Mouse (Mus musculus) G1E-ER4 (cell line): ENCODE results near the gene Syt3. TPM values are rescaled to one million over a fixed set of nuclear protein-coding genes. Genes with fewer than 3 reads are reported as not detected.

Source experiments
- GATA1 ChIP-seq: IDR thresholded peaks from one replicate; pipeline ENCODE4 v1.8.0; 2012; ENCODE audit warnings: low read length, inconsistent platforms
- polyA plus RNA-seq: library from polyadenylated mRNA; stranded (reverse); fragments of >175 nt; gene quantifications from 2 replicates; pipeline ENCODE4 v1.2.3, GENCODE M21; 2012

The Syt3 gene
- not detected in 2 replicates for polyA plus RNA-seq

DNA sequence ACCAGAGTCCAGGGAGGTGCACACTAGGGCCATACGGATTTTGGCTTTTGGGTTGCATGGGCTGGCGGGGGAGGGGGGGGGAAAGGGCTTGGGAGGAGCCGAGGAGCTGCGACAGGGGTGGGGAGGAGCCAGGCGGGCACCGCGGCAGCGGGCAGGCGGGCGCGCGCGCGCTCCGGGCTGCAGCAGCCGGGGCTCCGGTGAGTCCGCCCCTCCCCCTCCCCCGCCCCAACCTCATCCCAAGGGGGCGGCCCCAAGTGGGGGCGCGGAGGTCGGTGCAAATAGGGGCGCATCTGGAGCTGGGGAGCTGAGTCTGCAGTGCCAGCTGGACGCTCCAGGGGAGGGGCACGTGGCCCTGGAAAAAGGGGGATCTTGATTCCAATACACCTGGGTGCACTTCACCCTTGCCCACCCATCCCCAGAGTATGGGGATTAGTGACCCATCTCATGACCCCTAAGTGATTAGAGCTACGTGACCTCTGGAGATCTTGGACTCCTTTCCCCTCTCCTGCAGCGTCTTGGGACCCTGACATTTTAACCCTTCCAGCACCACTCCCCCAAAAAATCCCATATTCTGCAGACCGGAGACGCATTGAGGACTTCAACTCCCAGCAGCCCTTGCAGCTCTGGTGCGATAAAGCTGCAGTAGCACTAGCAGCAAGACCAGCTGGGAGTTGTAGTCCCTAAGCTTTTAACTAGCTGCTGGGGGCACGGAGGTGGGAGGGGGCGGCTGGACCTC, at the start of gene Syt3:
Gene Syt3 (plus strand): TSS at position 123 of the 736 bp plus-strand sequence.
- no peak for TF ChIP-seq GATA1

DNA sequence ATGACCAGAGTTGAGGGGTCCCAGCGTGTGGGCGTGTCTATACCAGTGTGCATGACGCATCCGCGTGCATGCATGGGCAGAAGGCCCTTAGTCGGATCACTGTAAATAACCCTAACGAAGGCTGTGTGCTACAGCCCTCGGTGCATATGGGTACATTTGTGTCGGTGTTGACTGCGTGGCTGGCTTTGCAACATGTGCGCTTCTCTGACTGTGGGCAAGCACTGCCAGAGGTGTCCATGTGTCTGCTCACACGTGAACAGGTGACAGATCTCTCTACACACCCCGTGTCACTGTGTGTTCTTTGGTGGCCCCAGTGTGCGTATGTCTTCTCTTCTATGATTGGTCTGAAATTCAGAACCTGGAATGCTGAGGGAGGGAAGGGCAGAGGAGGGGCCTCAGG, 49.8 kb upstream of the Syt3 start:
- TF ChIP-seq GATA1, result no peak

DNA sequence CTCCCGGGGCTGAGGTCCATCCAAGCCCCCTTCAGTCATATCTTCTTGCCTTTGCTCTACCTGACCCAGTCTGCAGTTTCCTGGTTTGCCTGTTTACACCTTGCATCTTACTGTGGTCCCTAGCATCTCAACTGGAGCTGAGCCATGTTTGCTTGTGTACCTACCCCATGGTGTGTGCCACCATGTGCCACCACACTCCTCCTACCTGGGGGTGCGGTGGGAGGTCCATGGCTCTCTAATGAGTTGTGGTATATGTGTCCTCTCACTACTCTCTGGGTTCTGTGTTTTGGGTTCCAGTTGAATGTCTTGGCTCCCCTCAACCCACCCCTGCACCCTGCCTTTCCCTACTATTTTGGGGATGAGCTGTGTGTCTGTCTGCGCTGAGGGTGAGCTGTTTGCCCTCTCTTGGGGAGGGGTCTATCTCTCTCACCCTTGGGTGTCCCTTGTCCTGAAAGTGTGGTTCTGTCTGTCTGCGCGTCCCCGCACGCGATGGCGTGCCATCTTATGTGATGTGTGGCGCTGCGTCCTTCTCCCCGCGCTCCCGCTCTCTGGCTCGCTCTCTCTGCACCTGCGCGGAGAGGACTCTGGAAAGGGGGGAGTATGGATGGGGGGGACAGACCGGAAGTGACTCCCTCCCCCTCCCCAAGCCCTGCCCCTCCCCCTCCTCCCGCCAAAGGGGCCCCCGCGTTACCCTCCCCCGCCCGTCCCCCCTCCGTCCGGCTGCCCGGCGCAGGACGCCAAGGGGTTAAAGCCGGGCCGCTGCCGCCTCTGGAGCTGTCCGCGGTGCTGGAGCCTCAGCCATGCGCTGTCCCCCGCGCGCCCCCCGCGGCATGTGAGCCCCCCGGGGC, 48.6 kb upstream of the Syt3 start:
- TF ChIP-seq GATA1, result no peak

DNA sequence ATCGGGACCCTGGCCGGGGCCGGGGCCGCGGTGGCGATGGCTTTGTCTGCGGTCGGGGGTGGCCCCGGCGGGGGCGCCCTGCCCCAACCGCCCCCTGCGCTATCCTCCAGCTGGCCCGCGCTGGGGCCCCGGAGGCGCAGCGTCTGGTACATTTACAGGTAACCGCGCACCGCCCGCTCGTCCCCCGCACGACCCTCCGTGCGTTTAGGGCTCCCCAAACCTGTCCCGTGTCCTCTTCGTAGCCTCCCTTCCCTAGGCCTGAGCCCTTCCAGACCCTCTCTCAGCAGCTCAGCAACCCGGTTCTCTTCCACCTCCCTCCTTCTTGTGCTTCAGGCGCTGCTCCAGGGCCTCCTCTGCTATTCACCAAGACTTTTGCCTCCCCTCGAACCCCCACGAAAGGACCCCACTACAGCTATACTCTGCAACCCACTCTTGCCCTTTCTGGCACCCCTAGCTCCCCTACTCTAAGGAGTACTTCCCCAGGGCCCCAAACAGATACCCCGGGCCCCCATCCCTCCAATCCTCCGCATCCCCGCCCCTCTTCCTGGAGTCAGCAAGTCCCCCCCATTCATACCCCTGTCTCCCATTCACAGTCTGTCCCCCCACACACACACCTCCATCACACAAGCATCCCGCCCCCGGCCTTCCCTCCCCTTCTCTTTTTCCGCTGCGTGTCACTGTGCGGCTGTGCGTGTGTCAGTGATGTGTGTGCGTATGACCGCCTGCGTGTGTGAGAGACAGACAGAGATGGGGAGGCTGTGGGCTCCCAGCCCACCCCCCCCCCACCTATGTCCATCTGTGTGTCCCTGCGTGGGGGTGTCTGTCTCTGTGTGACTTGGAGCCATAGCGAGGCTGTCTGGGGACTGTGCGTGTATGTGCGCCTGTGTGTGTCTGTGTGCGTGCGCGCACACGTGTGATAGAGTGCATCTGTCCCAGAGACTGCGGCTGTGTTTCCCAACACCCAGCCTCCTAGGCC, 47.6 kb upstream of the Syt3 start:
- no peak for TF ChIP-seq GATA1

DNA sequence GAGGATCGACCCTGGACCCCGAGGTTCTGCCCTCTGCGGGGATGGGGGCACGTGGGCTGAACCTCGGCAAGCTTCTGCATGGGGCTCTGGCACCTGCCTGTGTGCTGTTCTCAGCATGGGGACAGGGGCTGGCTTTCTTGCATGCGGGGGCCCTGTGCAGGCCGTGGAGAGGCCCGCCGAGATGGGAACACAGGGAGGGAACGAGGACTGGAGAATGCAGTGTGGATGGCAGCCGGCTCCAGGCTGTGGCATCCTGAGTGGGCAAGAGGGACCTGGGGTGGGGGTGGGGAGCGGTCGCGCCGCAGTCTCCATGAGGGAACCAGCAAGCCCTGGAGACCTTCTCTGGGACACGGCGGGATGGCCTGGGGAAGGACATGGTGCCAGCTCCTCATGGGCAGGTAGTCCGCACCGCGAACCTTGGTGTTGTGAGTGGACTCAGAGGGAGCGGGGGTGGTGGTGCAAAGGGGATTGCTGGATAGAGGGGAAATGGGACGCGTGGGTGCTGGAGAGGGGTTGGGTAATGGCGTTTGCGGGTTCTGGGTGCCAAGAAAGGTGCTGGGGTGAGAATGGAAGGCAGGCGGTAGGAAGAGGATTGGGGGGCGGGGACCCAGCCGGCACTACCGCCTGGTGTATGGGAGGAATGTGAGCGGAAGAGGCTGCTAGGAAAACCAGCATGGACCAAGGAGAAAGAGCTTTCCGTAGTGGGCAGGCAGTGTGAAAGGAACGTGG, 46.6 kb upstream of the Syt3 start:
- no peak for TF ChIP-seq GATA1

DNA sequence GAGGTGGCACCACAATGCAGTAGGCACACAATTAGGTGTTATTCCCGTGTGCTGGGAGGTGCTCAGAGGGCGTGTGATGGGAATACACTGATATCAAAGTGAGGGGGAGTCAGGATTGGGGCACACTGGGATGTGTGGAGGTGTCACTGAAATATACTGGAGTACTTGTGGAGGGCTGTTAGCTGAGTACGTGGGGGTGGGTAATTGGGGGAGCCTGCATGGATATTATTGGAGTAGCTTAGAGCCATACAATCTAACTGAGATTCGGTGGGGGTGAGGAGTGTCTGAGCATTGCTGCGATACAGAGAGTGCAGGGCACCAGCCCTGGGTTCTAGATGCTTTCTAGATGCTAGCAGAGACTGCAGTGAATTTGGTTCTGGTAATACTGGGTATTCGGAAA, 43.7 kb upstream of the Syt3 start:
- no peak for TF ChIP-seq GATA1

DNA sequence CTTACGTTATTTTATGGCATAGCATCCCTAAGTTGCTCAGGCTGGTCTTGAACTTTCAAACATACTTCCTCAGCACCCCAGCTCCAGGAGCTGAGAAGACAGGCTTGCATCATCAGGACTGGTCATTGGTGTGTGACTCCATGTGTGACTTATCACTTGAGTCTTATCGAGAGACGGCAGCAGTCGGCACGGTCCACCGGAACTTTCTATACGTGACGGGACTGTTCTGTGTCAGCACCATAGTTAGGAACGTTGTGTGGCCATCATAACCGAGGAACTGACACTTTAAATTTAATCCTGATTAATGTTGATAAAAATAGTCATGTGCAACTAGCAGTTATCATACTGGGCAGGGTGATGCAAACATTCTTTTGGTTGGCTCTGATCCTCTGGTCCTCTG, 42.8 kb upstream of the Syt3 start:
- TF ChIP-seq GATA1, result no peak

DNA sequence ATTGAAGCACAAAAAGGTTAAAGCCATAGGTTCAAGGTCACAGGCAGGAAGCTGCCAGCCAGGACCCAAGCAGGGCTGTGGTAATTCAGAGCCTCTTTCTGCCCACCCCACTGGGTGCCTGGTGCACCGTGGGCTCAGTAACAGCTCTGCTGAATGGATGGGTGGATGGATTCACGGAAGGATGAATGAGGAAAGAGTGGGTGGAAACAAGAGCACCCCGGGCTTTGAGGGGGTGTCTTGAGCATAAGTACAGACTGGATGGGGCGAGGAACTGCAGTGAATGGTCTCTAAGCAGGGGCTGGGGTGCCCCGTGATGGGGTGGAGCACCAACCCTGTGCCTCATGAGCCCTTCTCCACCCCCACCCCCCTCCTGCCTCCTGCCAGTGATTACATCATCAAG, 42.2 kb upstream of the Syt3 start:
- no peak for TF ChIP-seq GATA1

DNA sequence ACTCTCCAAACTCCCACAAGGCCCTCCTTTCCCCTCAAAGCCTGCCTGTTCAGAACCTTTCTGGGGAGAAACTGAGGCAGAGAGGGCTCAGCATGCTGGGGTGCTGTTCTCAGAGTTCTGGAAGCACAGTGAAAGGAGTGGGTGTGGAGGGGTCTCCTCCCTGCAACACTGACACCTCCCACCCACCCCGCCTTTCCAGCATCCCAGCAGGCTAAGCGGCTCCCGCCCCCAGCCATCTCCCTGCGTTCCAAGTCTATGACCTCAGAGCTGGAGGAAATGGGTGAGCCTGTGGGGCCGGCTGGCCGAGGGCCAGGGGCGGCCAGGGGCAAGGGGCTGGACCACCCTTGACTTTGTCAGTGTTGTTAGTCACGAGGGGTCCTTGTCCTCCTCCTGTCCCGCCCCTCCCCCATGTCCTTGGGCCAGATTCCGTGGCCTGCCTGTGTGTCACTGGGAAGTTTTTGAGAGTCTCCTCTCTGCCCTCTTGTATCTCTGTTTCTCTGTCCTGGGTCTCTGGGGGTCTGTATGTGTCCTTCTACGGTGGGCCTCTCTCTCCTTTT, 40.4 kb upstream of the Syt3 start:
- TF ChIP-seq GATA1, result no peak

DNA sequence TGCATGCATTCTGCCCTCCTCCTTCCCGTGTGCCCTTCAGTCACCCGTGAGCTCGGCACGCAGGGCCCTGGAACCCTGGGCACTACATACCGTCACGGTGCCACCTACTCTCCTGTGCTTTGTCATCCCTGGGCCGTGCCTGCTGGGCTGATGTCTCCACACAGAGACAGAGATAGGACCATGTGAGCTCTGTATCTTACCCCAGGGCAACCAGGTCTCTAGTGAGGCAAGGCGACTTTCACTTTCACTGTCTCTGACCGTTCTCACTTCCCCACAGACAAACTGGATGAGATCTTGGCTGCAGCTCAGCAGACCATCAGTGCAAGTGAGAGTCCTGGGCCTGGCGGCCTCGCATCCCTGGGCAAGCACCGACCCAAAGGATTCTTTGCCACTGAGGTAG, 39.3 kb upstream of the Syt3 start:
- no peak for TF ChIP-seq GATA1

DNA sequence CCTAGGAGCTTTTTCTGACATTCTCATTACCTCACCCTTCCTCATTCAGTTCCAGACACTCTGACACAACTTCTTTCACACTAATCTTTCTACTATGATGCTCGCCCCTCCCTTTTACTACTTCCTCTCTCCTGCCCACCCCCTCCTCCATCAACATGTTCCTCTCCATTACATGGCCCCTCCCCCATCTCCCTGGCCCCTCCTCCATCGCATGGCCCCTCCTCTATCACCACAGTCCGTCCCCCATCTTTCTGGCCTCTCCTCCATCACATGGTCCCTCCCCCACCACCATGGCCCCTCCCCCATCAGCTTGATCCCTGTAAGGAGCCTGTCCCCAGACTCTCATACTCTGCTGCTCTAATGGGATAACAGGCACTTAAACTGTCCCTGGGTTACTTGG, 34.9 kb upstream of the Syt3 start:
- no peak for TF ChIP-seq GATA1

DNA sequence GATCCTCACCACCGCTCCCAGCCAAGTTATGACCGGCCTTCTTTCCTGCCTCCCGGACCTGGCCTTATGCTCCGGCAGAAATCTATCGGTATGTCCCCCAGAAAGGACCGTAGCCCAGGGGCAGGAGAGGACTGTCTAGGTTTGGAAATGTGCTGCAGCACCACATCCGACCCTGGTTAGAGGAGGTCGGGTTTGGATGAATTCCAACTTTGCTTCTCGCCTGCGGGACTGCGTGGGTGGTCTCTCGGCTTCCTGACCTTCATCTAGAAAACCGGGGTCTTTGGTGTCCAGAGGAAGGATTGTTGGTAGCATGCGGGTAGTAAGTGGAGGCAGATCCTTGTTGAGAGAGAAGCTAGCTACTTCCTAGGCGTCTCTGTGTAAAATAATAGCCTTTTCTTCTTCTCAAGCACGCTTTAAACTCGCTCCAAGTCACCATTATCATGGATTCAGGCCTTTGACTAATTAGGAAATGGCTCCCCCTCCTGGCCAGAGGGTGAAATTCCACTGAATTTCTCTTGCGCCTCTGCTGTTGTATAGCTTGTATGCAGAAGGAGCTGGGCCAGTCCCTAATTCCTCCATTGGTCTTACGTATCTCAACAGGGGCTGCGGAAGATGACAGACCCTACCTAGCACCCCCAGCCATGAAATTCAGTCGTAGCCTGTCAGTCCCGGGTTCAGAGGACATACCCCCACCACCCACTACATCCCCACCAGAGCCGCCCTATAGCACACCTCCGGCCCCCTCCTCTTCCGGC, 32.8 kb upstream of the Syt3 start:
- no peak for TF ChIP-seq GATA1

DNA sequence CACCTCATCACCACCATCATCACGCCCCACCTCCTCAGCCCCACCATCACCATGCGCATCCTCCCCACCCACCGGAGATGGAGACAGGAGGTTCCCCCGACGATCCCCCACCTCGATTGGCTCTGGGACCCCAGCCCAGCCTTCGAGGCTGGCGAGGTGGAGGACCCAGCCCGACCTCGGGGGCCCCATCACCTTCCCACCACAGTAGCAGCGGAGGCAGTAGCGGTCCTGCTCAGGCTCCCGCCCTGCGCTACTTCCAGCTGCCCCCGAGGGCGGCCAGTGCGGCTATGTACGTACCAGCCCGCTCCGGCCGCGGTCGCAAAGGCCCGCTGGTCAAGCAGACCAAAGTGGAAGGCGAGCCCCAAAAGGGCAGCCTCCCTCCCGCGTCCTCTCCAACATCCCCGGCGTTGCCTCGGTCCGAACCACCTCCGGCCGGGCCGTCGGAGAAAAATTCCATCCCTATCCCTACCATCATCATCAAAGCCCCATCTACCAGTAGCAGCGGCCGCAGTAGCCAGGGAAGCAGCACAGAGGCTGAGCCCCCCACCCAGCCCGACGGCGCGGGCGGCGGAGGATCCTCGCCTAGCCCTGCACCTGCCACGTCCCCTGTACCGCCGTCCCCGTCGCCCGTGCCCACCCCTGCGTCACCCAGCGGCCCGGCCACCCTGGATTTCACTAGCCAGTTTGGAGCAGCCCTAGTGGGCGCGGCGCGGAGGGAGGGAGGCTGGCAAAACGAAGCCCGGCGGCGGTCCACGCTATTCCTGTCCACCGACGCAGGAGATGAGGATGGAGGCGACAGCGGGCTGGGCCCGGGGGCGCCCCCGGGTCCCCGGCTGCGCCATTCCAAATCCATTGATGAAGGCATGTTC, 31.8 kb upstream of the Syt3 start:
- TF ChIP-seq GATA1, result no peak
